Mouse (Mus musculus) forebrain, embryonic 10.5 days (tissue): ENCODE measurements around the gene Iqcd. TPM values are rescaled to one million over a fixed set of nuclear protein-coding genes. Genes with fewer than 3 reads are reported as not detected.

Experiments
- DNase-seq: peaks from one replicate; pipeline ENCODE4 v3.0.0-alpha.2; 2017; ENCODE audit warnings: low spot score; ENCODE audit errors: extremely low spot score
- H3K27ac ChIP-seq: fragments of 300-500 bp; sonication (generic); 2 replicates; pipeline ENCODE4 v1.5.1; 2016; ENCODE audit warnings: mild to moderate bottlenecking
- H3K27me3 ChIP-seq: fragments of 300-500 bp; sonication (generic); 2 replicates; pipeline ENCODE4 v1.6.1; 2016; ENCODE audit warnings: mild to moderate bottlenecking; ENCODE audit not compliant: poor library complexity, severe bottlenecking
- H3K36me3 ChIP-seq: fragments of 300-500 bp; sonication (generic); replicated peaks from 2 replicates; pipeline ENCODE4 v1.6.1; 2016; ENCODE audit warnings: mild to moderate bottlenecking, moderate library complexity
- H3K4me1 ChIP-seq: fragments of 300-500 bp; sonication (generic); 2 replicates; pipeline ENCODE4 v1.6.1; 2016
- H3K4me3 ChIP-seq: fragments of 300-500 bp; sonication (generic); 2 replicates; pipeline ENCODE4 v1.5.1; 2016; ENCODE audit warnings: mild to moderate bottlenecking, moderate library complexity
- H3K9me3 ChIP-seq: fragments of 300-500 bp; sonication (generic); 2 replicates; pipeline ENCODE4 v1.6.1; 2016; ENCODE audit warnings: mild to moderate bottlenecking, moderate library complexity
- WGBS: fragments of 180-500 bp; shearing (Covaris S2); methylation state at CpG from one replicate; pipeline ENCODE4 v1.1.7; 2016; 5-methylcytosine and 5-hydroxymethylcytosine counted together
- polyA plus RNA-seq: library from polyadenylated mRNA; unstranded; fragments of >200 nt; fragmentation: Nextera tagmentation; extraction: Ambion mirVana; gene quantifications from 2 replicates; pipeline ENCODE4 v1.2.1, GENCODE M21; 2016

Gene Iqcd
- polyA plus RNA-seq, 1 experiment from 2014 or later: 0.84 TPM

- Histone ChIP-seq H3K4me1 (peaks cover 20% of the 10 kb centered on the region), H3K27ac (no peak overlapping the region), H3K27me3 (peaks cover 7% of the 10 kb centered on the region; the same call in 1 of the 2 replicates), H3K36me3 (peaks cover 40% of the 10 kb centered on the region), H3K9me3 (peaks cover 4% of the 10 kb centered on the region; the same call in 1 of the 2 replicates), H3K4me3 (peak overlapping the region; percentile 81)
- DNase-seq: no peak
- WGBS: 95% methylated on average over 5 of the region's 5 CpGs
Observed at GRCm38 (mm10) chr5:120610906-120611305, 22.1 kb downstream of the Iqcd start.

- Histone ChIP-seq H3K4me3 (peak overlapping the region; percentile 81), H3K27ac (peak overlapping the region; percentile 95), H3K9me3 (peaks cover 7% of the 10 kb centered on the region; the same call in 1 of the 2 replicates), H3K36me3 (peaks cover 44% of the 10 kb centered on the region), H3K4me1 (peaks cover 20% of the 10 kb centered on the region), H3K27me3 (peaks cover 4% of the 10 kb centered on the region; the same call in 1 of the 2 replicates)
- WGBS: 64% methylated on average over 8 of the region's 8 CpGs
- DNase-seq: no peak
Observed at GRCm38 (mm10) chr5:120611416-120611815, 22.6 kb downstream of the Iqcd start.

- H3K9me3 ChIP-seq: peaks cover 7% of the 10 kb centered on the region; the same call in 1 of the 2 replicates
- peaks cover 20% of the 10 kb centered on the region for H3K4me1 ChIP-seq
- DNase-seq: peak; percentile 97
- WGBS: under 1% methylated on average over 22 of the region's 22 CpGs
- H3K36me3 ChIP-seq: peaks cover 53% of the 10 kb centered on the region
- peak within 1 kb of the TSS; percentile 95 for H3K27ac ChIP-seq
- H3K27me3 ChIP-seq: no peaks in the 10 kb centered on the region
- H3K4me3 ChIP-seq: peak within 1 kb of the TSS; percentile 81
Observed at GRCm38 (mm10) chr5:120612442-120612821, 23.6 kb downstream of the Iqcd start, which contains the start of the genes Rita1 and Ddx54. Rita1 (minus strand) TSS chr5:120612589. Ddx54 (plus strand) TSS chr5:120612739.

GRCm38 (mm10) chr5:120612822-120613604, 24.2 kb downstream of the Iqcd start:
- peak; percentile 100 for DNase-seq
- H3K4me3 ChIP-seq: peak overlapping the region; percentile 81
- H3K27me3 ChIP-seq: no peaks in the 10 kb centered on the region
- 0% methylated on average over 69 of the region's 69 CpGs for WGBS
- H3K27ac ChIP-seq: peak overlapping the region; percentile 95
- H3K9me3 ChIP-seq: peaks cover 7% of the 10 kb centered on the region; the same call in 1 of the 2 replicates
- H3K36me3 ChIP-seq: peaks cover 55% of the 10 kb centered on the region
- H3K4me1 ChIP-seq: peaks cover 20% of the 10 kb centered on the region

GRCm38 (mm10) chr5:120615903-120616302, 27.1 kb downstream of the Iqcd start:
- H3K9me3 ChIP-seq: peaks cover 7% of the 10 kb centered on the region; the same call in 1 of the 2 replicates
- no peaks in the 10 kb centered on the region for H3K27me3 ChIP-seq
- H3K36me3 ChIP-seq: peaks cover 63% of the 10 kb centered on the region
- H3K4me1 ChIP-seq: peaks cover 19% of the 10 kb centered on the region
- 95% methylated on average over 4 of the region's 4 CpGs for WGBS
- DNase-seq: no peak
- no peak overlapping the region for H3K4me3 ChIP-seq
- no peak overlapping the region for H3K27ac ChIP-seq

GRCm38 (mm10) chr5:120618778-120619177, 30.0 kb downstream of the Iqcd start:
- no peaks in the 10 kb centered on the region for H3K27me3 ChIP-seq
- H3K36me3 ChIP-seq: peaks cover 92% of the 10 kb centered on the region
- no peak for DNase-seq
- peaks cover 7% of the 10 kb centered on the region; the same call in 1 of the 2 replicates for H3K9me3 ChIP-seq
- peaks cover 5% of the 10 kb centered on the region for H3K4me1 ChIP-seq
- 84% methylated on average over 12 of the region's 12 CpGs for WGBS
- H3K27ac ChIP-seq: no peak overlapping the region
- H3K4me3 ChIP-seq: no peak overlapping the region

GRCm38 (mm10) chr5:120619201-120619600, 30.4 kb downstream of the Iqcd start:
- no peak overlapping the region for H3K4me3 ChIP-seq
- DNase-seq: peak; percentile 65
- 22% methylated on average over 5 of the region's 5 CpGs for WGBS
- no peak overlapping the region for H3K27ac ChIP-seq
- peaks cover 96% of the 10 kb centered on the region for H3K36me3 ChIP-seq
- H3K4me1 ChIP-seq: peaks cover under 1% of the 10 kb centered on the region
- H3K9me3 ChIP-seq: peaks cover 7% of the 10 kb centered on the region; the same call in 1 of the 2 replicates
- no peaks in the 10 kb centered on the region for H3K27me3 ChIP-seq

- peaks cover 100% of the 10 kb centered on the region for H3K36me3 ChIP-seq
- H3K27me3 ChIP-seq: no peaks in the 10 kb centered on the region
- H3K4me3 ChIP-seq: no peak overlapping the region
- no peaks in the 10 kb centered on the region for H3K4me1 ChIP-seq
- peak; percentile 76 for DNase-seq
- WGBS: 70% methylated on average over 18 of the region's 18 CpGs
- no peak overlapping the region for H3K27ac ChIP-seq
- H3K9me3 ChIP-seq: peaks cover 7% of the 10 kb centered on the region; the same call in 1 of the 2 replicates
Observed at GRCm38 (mm10) chr5:120620375-120621077, 31.7 kb downstream of the Iqcd start.

GRCm38 (mm10) chr5:120621078-120621765, 32.4 kb downstream of the Iqcd start:
- no peak for DNase-seq
- 96% methylated on average over 23 of the region's 23 CpGs for WGBS
- Histone ChIP-seq H3K4me1 (peaks cover 6% of the 10 kb centered on the region), H3K27ac (no peak overlapping the region), H3K36me3 (peaks cover 100% of the 10 kb centered on the region), H3K27me3 (no peaks in the 10 kb centered on the region), H3K9me3 (no peaks in the 10 kb centered on the region; the same call in 1 of the 2 replicates), H3K4me3 (no peak overlapping the region)

- no peaks in the 10 kb centered on the region for H3K9me3 ChIP-seq
- H3K4me1 ChIP-seq: peaks cover 11% of the 10 kb centered on the region
- H3K27me3 ChIP-seq: no peaks in the 10 kb centered on the region
- H3K27ac ChIP-seq: no peak overlapping the region
- H3K36me3 ChIP-seq: peaks cover 100% of the 10 kb centered on the region
- DNase-seq: no peak
- WGBS: 96% methylated on average over 10 of the region's 10 CpGs
- H3K4me3 ChIP-seq: no peak overlapping the region
Observed at GRCm38 (mm10) chr5:120621846-120622197, 33.0 kb downstream of the Iqcd start.

GRCm38 (mm10) chr5:120622198-120622851, 33.5 kb downstream of the Iqcd start:
- 88% methylated on average over 5 of the region's 5 CpGs for WGBS
- peaks cover 100% of the 10 kb centered on the region for H3K36me3 ChIP-seq
- H3K4me3 ChIP-seq: no peak overlapping the region
- DNase-seq: no peak
- H3K27ac ChIP-seq: no peak overlapping the region
- peaks cover 11% of the 10 kb centered on the region for H3K4me1 ChIP-seq
- H3K9me3 ChIP-seq: no peaks in the 10 kb centered on the region
- no peaks in the 10 kb centered on the region for H3K27me3 ChIP-seq

- no peaks in the 10 kb centered on the region for H3K9me3 ChIP-seq
- DNase-seq: no peak
- H3K36me3 ChIP-seq: peaks cover 96% of the 10 kb centered on the region
- peaks cover 13% of the 10 kb centered on the region for H3K4me1 ChIP-seq
- H3K27me3 ChIP-seq: peaks cover under 1% of the 10 kb centered on the region
- no peak overlapping the region for H3K4me3 ChIP-seq
- no peak overlapping the region for H3K27ac ChIP-seq
- 96% methylated on average over 10 of the region's 10 CpGs for WGBS
Observed at GRCm38 (mm10) chr5:120624427-120624826, 35.6 kb downstream of the Iqcd start.
